Mouse (Mus musculus) hindbrain, postnatal 0 days (tissue): ENCODE measurements at regions not wholly inside any gene's neighbourhood (a gene's known extent, or its start where the extent isn't known, plus 50 kb on each side); places are given as distances from the start of the nearest gene placed in this dataset.

Source experiments
- ATAC-seq: fragments of 200-750 bp; cut with Nextera tagmentation; 2 replicates; pipeline ENCODE4 v1.8.0; 2017; ENCODE audit warnings: mild to moderate bottlenecking, moderate TSS enrichment, moderate library complexity
- DNase-seq: peaks from one replicate; pipeline ENCODE4 v3.0.0-alpha.2; 2015; ENCODE audit warnings: low spot score
- H3K27ac ChIP-seq: fragments of 300-500 bp; sonication (generic); 2 replicates; pipeline ENCODE4 v1.5.1; 2014; ENCODE audit warnings: mild to moderate bottlenecking
- H3K27me3 ChIP-seq: fragments of 300-500 bp; sonication (generic); 2 replicates; pipeline ENCODE4 v1.6.1; 2014; ENCODE audit warnings: low read length, mixed read lengths; ENCODE audit not compliant: insufficient read depth
- H3K36me3 ChIP-seq: fragments of 300-500 bp; sonication (generic); 2 replicates; pipeline ENCODE4 v1.6.1; 2014; ENCODE audit warnings: low read length, mixed read lengths; ENCODE audit not compliant: insufficient read depth
- H3K4me1 ChIP-seq: fragments of 300-500 bp; sonication (generic); 2 replicates; pipeline ENCODE4 v1.6.1; 2014; ENCODE audit warnings: antibody characterized with exemption, low read length, mixed read lengths; ENCODE audit not compliant: insufficient read depth
- H3K4me2 ChIP-seq: fragments of 300-500 bp; sonication (generic); 2 replicates; pipeline ENCODE4 v1.6.1; 2014; ENCODE audit warnings: low read depth, mild to moderate bottlenecking, low read length, moderate library complexity, mixed read lengths
- H3K4me3 ChIP-seq: fragments of 300-500 bp; sonication (generic); 2 replicates; pipeline ENCODE4 v1.5.1; 2014; ENCODE audit warnings: low read length
- H3K9ac ChIP-seq: fragments of 300-500 bp; sonication (generic); replicated peaks from 2 replicates; pipeline ENCODE4 v1.6.1; 2014; ENCODE audit warnings: mild to moderate bottlenecking, low read length, moderate library complexity, mixed read lengths
- H3K9me3 ChIP-seq: fragments of 300-500 bp; sonication (generic); 2 replicates; pipeline ENCODE4 v1.6.1; 2016; ENCODE audit warnings: low read length, mixed read lengths
- CTCF ChIP-seq: IDR thresholded peaks from 2 replicates; pipeline ENCODE4 v1.5.1; 2016; ENCODE audit warnings: antibody characterized with exemption, control low read depth, low read depth
- WGBS: fragments of 180-500 bp; shearing (Covaris S2); extraction: QIAGEN DNeasy Blood & Tissue Kit; methylation state at CpG from one replicate; pipeline ENCODE4 v1.1.7; 2014; 5-methylcytosine and 5-hydroxymethylcytosine counted together

DNA sequence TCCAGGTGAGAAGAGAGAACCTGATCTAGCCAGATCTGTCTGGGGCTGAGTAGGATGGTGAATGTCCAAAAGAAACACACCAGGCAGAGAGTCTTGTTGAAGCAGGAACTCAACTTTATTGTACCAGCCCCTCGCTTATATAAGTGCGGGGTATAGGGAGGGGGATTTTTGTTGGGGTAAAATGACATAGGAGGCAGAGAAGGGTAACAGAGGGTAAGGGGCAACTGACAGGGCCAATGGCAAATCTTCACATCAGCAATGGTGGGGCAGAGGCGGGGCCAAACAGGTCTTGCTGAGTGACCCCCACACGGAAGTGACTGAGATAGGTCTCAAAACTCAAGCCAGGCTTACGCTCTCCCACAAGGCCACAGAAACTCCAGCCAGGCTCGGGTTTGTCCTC is 113.2 kb downstream of the Kdr start:
- no peaks in the 10 kb centered on the region for H3K27me3 ChIP-seq
- no peak overlapping the region for H3K4me2 ChIP-seq
- no peaks in the 10 kb centered on the region for H3K4me1 ChIP-seq
- H3K27ac ChIP-seq = no peak overlapping the region
- 97% methylated on average over 6 of the region's 6 CpGs for WGBS
- no peak for DNase-seq
- H3K9ac ChIP-seq = no peak overlapping the region
- no peak for ATAC-seq
- no peaks in the 10 kb centered on the region for H3K9me3 ChIP-seq
- no peak overlapping the region for H3K4me3 ChIP-seq
- no peak for TF ChIP-seq CTCF
- no peaks in the 10 kb centered on the region for H3K36me3 ChIP-seq

- H3K9me3 ChIP-seq = no peaks in the 10 kb centered on the region
- no peak overlapping the region for H3K9ac ChIP-seq
- H3K4me3 ChIP-seq = no peak overlapping the region
- no peaks in the 10 kb centered on the region for H3K4me1 ChIP-seq
- H3K27me3 ChIP-seq = no peaks in the 10 kb centered on the region
- H3K4me2 ChIP-seq = no peak overlapping the region
- no peak overlapping the region for H3K27ac ChIP-seq
- TF ChIP-seq CTCF = no peak
- WGBS = 69% methylated on average over 6 of the region's 6 CpGs
- no peaks in the 10 kb centered on the region for H3K36me3 ChIP-seq
- no peak for DNase-seq
- ATAC-seq = no peak
Observed at GRCm38 (mm10) chr5:75863358-75863757, 114.9 kb downstream of the Kdr start.

GRCm38 (mm10) chr5:75862630-75862991 is 115.6 kb downstream of the Kdr start:
- ATAC-seq (peak; percentile 75; the same call in 1 of the 2 replicates), DNase-seq (peak; percentile 89)
- H3K4me3 ChIP-seq = no peak overlapping the region
- H3K27me3 ChIP-seq = no peaks in the 10 kb centered on the region
- H3K36me3 ChIP-seq = no peaks in the 10 kb centered on the region
- H3K9me3 ChIP-seq = no peaks in the 10 kb centered on the region
- no peak overlapping the region for H3K27ac ChIP-seq
- H3K4me2 ChIP-seq = no peak overlapping the region
- TF ChIP-seq CTCF = peak; percentile 94
- no peaks in the 10 kb centered on the region for H3K4me1 ChIP-seq
- H3K9ac ChIP-seq = no peak overlapping the region
- 13% methylated on average over 8 of the region's 8 CpGs for WGBS

DNA sequence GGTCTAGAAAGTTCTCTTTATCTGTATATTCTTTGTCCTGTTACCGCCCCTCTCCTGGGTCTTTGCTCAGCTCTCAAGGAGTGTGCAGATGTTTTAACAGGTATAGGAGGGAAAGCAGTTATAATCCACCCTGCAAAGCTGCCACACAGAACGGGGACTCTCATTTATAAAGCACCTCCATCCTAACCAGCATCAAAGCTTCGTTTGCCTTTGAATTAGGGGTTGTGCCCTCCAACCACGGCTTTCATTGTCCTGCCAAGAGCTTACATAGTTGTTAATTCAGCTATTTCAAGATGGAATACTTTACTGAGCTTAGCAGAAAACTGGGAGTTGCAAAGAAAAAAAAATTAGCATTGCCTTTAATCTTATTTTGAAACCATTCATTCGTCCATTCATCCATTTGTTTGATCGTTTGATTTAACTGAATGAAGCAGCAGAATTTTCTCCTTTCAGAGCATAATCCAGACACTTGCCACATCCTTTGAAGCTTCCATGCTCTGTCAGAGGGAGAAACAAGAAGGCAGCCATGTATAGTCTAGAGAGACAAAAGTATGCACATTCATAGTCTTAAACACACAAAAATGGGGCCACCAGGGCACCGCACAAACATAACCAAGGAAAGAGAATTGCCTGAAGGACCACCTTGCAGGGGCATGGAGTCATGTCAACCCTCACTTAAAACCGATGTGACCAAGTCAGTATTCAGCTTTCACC is 116.2 kb downstream of the Kdr start:
- Histone ChIP-seq H3K27me3 (no peaks in the 10 kb centered on the region), H3K9me3 (no peaks in the 10 kb centered on the region), H3K4me3 (no peak overlapping the region), H3K4me2 (no peak overlapping the region), H3K27ac (no peak overlapping the region), H3K9ac (no peak overlapping the region), H3K36me3 (no peaks in the 10 kb centered on the region), H3K4me1 (no peaks in the 10 kb centered on the region)
- 32% methylated on average over 8 of the region's 8 CpGs for WGBS
- ATAC-seq (0 out of 2 replicates have a peak, but pooled peaks have one; percentile 5), DNase-seq (no peak)
- no peak for TF ChIP-seq CTCF

- Histone ChIP-seq H3K9me3 (no peaks in the 10 kb centered on the region), H3K27ac (no peak overlapping the region), H3K36me3 (no peaks in the 10 kb centered on the region), H3K4me2 (no peak overlapping the region), H3K4me3 (no peak overlapping the region), H3K9ac (no peak overlapping the region), H3K4me1 (no peaks in the 10 kb centered on the region), H3K27me3 (no peaks in the 10 kb centered on the region)
- ATAC-seq (no peak), DNase-seq (no peak)
- TF ChIP-seq CTCF = no peak
- WGBS = 93% methylated on average over 8 of the region's 8 CpGs
Observed at GRCm38 (mm10) chr5:75859316-75859836, 118.9 kb downstream of the Kdr start.

DNA sequence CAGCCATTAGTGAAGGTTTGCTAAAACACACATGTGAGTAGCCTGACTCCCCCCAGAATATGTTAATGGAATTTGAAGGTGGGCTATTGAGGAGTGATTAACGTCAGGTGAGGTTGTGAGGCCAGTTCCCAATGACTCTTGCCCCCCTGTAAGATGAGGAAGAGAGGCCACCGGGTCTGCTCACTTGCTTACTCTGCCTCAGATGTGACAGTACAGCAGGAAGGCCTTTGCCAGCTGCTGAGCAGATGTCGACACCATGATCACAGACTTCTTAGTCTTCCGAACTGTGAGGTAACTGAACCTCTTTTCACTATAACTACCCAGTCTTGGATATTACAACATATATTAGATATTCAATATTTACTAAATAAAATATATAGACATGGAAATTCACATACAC is 127.4 kb downstream of the Kdr start:
- no peak overlapping the region for H3K4me3 ChIP-seq
- no peaks in the 10 kb centered on the region for H3K27me3 ChIP-seq
- 84% methylated on average over 4 of the region's 4 CpGs for WGBS
- no peaks in the 10 kb centered on the region for H3K9me3 ChIP-seq
- H3K9ac ChIP-seq = no peak overlapping the region
- no peak for ATAC-seq
- no peak for DNase-seq
- H3K27ac ChIP-seq = no peak overlapping the region
- no peaks in the 10 kb centered on the region for H3K36me3 ChIP-seq
- TF ChIP-seq CTCF = no peak
- H3K4me2 ChIP-seq = no peak overlapping the region
- H3K4me1 ChIP-seq = no peaks in the 10 kb centered on the region

DNA sequence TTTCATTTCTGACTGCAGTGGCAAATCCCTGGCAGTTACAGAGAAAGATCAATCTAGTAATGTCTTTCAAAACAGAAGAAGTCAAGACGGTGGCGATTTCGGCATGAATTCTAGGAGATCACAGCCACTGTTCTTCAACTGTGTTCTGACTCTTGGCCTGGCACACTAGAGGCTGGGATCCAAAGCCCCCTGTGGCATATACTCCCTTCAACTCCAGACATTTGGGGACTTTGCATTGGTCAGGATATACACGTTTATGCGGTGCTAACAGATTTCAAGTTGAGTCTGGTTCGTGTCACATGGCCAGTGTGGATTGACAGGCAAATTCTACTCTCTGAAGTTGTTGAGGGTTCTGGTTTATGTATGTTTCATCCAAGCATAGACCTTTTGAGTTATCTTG is 130.3 kb downstream of the Kdr start:
- H3K27me3 ChIP-seq = no peaks in the 10 kb centered on the region

More for the DNA sequence above, 130.3 kb downstream of the Kdr start:
- Histone ChIP-seq H3K27ac (no peak overlapping the region), H3K36me3 (no peaks in the 10 kb centered on the region), H3K9ac (no peak overlapping the region), H3K4me2 (no peak overlapping the region), H3K4me3 (no peak overlapping the region), H3K4me1 (no peaks in the 10 kb centered on the region), H3K9me3 (no peaks in the 10 kb centered on the region)
- no peak for TF ChIP-seq CTCF
- ATAC-seq (no peak), DNase-seq (no peak)
- 86% methylated on average over 6 of the region's 6 CpGs for WGBS
